Mouse (Mus musculus) embryonic facial prominence, embryonic 15.5 days (tissue): ENCODE measurements around the gene F2. TPM values are rescaled to one million over a fixed set of nuclear protein-coding genes. Genes with fewer than 3 reads are reported as not detected.
"Not testable (repeated sequence)": the region's sequence is repeated elsewhere in the genome, so short reads cannot be mapped to it uniquely, and the experiment has no call there.

Experiments used
- ATAC-seq: fragments of 200-750 bp; cut with Nextera tagmentation; 2 replicates; pipeline ENCODE4 v1.8.0; 2017; ENCODE audit warnings: low read depth, moderate TSS enrichment; ENCODE audit not compliant: insufficient number of reproducible peaks, low FRiP score, low TSS enrichment
- H3K27ac ChIP-seq: fragments of 300-500 bp; sonication (generic); replicated peaks from 2 replicates; pipeline ENCODE4 v1.5.1; 2015; ENCODE audit warnings: mild to moderate bottlenecking, inconsistent platforms
- H3K27me3 ChIP-seq: fragments of 300-500 bp; sonication (generic); 2 replicates; pipeline ENCODE4 v1.6.1; 2015; ENCODE audit warnings: inconsistent platforms
- H3K36me3 ChIP-seq: fragments of 300-500 bp; sonication (generic); 2 replicates; pipeline ENCODE4 v1.6.1; 2015; ENCODE audit warnings: mild to moderate bottlenecking, inconsistent platforms
- H3K4me1 ChIP-seq: fragments of 300-500 bp; sonication (generic); 2 replicates; pipeline ENCODE4 v1.6.1; 2015; ENCODE audit warnings: inconsistent platforms
- H3K4me2 ChIP-seq: fragments of 300-500 bp; sonication (generic); replicated peaks from 2 replicates; pipeline ENCODE4 v1.6.1; 2015; ENCODE audit warnings: mild to moderate bottlenecking, inconsistent platforms
- H3K4me3 ChIP-seq: fragments of 300-500 bp; sonication (generic); replicated peaks from 2 replicates; pipeline ENCODE4 v1.5.1; 2015; ENCODE audit warnings: mild to moderate bottlenecking, inconsistent platforms
- H3K9ac ChIP-seq: fragments of 300-500 bp; sonication (generic); 2 replicates; pipeline ENCODE4 v1.6.1; 2015; ENCODE audit warnings: inconsistent platforms
- H3K9me3 ChIP-seq: fragments of 300-500 bp; sonication (generic); replicated peaks from 2 replicates; pipeline ENCODE4 v1.6.1; 2016; ENCODE audit warnings: inconsistent platforms
- WGBS: fragments of 180-500 bp; shearing (Covaris S2); methylation state at CpG from one replicate; pipeline ENCODE4 v1.1.7; 2015; 5-methylcytosine and 5-hydroxymethylcytosine counted together
- polyA plus RNA-seq: library from polyadenylated mRNA; unstranded; fragments of >200 nt; fragmentation: Nextera tagmentation; extraction: Ambion mirVana; gene quantifications from 2 replicates; pipeline ENCODE4 v1.2.1, GENCODE M21; 2015

Gene F2
- polyA plus RNA-seq, 1 experiment from 2014 or later, result 1.0 TPM

DNA sequence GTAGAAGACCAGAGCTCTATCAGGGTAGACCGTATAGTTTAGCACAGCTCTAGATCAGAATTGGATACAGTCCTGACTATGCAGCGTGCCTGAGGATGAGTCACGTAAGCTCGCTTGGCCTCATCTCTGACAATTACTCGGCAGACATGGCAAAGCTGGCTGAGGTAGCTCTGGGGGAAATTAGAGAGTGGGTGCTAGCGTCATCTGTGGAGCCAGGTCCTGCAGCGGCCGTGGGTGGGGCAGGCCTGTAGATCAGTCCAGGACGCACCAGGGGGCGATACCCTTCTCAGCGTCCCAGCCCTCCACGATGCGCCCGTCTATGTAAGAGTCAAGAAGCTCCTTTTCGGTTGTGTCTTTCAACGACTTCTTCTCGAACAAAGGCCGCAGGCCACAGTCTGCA lies 6.5 kb downstream of the F2 start:
- Histone ChIP-seq H3K4me1 (no peaks in the 10 kb centered on the region), H3K4me2 (no peak overlapping the region), H3K4me3 (no peak overlapping the region), H3K9me3 (no peaks in the 10 kb centered on the region), H3K9ac (no peak overlapping the region), H3K27ac (no peak overlapping the region), H3K36me3 (no peaks in the 10 kb centered on the region), H3K27me3 (no peaks in the 10 kb centered on the region)
- 83% methylated on average over 18 of the region's 18 CpGs for WGBS
- no peak for ATAC-seq

DNA sequence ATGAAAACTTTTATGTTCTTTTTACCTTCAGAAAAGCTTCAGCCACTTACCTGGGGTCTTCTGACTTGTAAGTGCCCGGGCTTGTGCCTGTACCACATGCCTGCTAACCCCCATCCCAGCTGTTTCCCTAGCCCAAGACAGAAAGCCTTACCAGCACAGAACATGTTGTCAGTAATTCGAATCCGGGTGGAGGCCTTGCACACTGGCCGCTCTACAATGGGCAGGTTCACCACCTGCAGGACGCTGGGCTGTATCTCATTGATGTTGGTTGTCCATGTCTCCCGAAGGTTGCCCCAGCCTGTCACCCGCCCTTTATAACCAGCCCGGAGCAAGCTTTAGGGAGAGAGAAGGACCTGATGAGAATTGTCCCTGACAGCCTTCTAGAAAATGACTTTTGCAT lies 8.0 kb downstream of the F2 start:
- no peak overlapping the region for H3K4me3 ChIP-seq
- H3K27me3 ChIP-seq, result no peaks in the 10 kb centered on the region
- no peaks in the 10 kb centered on the region for H3K4me1 ChIP-seq
- ATAC-seq, result no peak
- H3K27ac ChIP-seq, result no peak overlapping the region
- no peak overlapping the region for H3K4me2 ChIP-seq
- peaks cover 7% of the 10 kb centered on the region for H3K36me3 ChIP-seq
- no peaks in the 10 kb centered on the region for H3K9me3 ChIP-seq
- H3K9ac ChIP-seq, result no peak overlapping the region
- 91% methylated on average over 8 of the region's 8 CpGs for WGBS

DNA sequence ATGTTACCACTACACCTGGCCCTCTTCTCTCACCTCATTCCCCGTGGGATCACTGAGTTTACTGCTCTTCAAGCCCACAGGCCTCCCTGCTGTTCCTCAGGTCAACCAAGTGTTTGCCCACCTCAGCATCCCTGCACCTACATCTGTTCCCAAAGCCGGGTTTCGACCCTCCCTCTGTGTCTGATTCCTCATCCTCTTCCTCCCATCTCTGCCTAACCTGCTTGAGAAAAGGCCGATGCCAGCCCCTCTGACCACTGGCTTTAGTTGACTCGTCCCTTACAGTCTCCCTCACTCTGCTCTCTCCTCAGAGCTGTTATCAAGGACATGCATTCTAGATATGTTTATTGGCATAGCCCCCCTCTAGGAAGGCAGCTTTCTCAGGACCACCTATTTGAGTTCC lies 8.7 kb downstream of the F2 start:
- Histone ChIP-seq H3K36me3 (peaks cover 8% of the 10 kb centered on the region), H3K4me2 (no peak overlapping the region), H3K9me3 (no peaks in the 10 kb centered on the region), H3K4me1 (no peaks in the 10 kb centered on the region), H3K27ac (no peak overlapping the region), H3K4me3 (no peak overlapping the region), H3K27me3 (no peaks in the 10 kb centered on the region), H3K9ac (no peak overlapping the region)
- no peak for ATAC-seq
- WGBS, result 86% methylated on average over 5 of the region's 5 CpGs

DNA sequence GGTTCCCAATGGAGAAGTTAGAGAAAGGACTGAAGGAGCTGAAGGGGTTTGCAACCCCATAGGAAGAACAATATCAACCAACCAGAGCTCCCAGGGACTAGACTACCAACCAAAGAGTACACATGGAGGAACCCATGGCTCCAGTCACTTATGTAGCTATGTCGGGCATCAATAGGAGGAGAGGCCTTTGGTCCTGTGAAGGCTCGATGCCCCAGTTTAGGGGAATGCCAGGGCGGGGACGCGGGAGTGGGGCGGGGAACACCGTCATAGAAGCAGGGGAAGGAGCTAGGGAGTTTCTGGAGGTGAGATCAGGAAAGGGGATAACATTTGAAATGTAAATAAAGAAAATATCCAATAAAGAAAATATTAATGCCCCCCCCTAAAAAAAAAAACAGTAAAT lies 12.8 kb downstream of the F2 start:
- WGBS, result 89% methylated on average over 7 of the region's 7 CpGs
- H3K27ac ChIP-seq, H3K27me3 ChIP-seq, H3K4me1 ChIP-seq, H3K4me2 ChIP-seq, H3K9me3 ChIP-seq, H3K4me3 ChIP-seq, ATAC-seq, H3K9ac ChIP-seq: not testable (repeated sequence)
- peaks cover 47% of the 10 kb centered on the region for H3K36me3 ChIP-seq

DNA sequence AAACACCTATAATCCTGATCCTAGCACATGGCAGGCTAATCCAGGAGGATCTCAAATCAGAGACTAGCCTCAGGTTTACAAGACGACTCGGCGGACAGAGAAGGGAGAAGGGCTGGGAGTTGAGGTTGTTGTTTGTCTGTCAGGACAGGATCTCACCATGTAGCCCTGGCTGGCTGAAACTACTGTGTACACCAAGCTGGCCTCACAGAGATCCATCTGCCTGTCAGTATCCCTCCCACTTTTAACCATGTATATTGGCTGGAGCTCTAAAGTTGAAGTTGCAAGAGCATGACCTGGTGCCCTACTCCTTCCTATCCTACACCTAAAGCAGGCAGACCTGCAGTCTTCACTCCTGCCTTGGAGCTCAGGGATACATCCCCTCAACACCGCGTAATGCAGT lies 13.9 kb downstream of the F2 start:
- Histone ChIP-seq H3K4me2 (no peak overlapping the region), H3K36me3 (peaks cover 58% of the 10 kb centered on the region), H3K4me1 (no peaks in the 10 kb centered on the region), H3K9me3 (no peaks in the 10 kb centered on the region), H3K27ac (no peak overlapping the region), H3K9ac (no peak overlapping the region), H3K27me3 (no peaks in the 10 kb centered on the region), H3K4me3 (no peak overlapping the region)
- 89% methylated on average over 5 of the region's 5 CpGs for WGBS
- no peak for ATAC-seq

DNA sequence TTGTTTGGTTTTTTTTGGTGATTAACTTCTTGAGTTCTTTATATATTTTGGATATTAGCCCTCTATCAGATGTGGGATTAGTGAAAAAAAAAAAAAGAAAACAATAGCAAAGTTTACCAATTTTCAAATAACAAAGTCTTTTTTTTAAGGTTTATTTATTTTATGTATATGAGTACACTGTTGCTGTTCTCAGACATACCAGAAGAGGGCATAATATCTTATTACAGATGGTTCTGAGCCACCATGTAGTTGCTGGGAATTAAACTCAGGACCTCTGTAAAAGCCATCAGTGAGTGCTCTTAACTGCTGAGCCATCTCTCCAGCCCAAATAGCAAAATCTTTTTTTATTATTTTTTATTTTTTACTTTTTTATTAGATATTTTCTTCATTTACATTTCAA lies 26.8 kb downstream of the F2 start:
- H3K27ac ChIP-seq, H3K9me3 ChIP-seq, ATAC-seq, H3K4me3 ChIP-seq, H3K4me2 ChIP-seq, H3K4me1 ChIP-seq, H3K27me3 ChIP-seq, H3K9ac ChIP-seq: not testable (repeated sequence)
- peaks cover 61% of the 10 kb centered on the region for H3K36me3 ChIP-seq

DNA sequence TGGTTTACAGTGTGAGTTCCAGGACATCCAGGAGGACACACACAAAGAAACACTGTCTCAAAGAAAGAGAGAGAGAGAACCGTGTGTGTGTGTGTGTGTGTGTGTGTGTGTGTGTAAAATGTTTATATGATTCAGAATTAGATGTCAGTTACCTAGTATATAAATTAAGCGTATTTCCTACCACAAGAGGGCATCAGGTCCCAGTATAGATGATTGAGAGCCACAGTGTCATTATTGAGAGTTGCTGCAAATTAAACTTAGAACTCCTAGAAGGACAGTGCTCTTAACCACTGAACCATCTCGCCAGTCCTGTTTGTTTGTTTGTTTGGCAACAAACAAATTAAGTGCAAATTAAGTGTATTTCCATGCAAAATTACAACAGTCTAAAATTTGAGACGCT lies 33.8 kb downstream of the F2 start:
- Histone ChIP-seq H3K27me3 (no peaks in the 10 kb centered on the region), H3K9me3 (no peaks in the 10 kb centered on the region), H3K4me2 (no peak overlapping the region), H3K4me3 (no peak overlapping the region), H3K9ac (no peak overlapping the region), H3K27ac (no peak overlapping the region), H3K4me1 (no peaks in the 10 kb centered on the region), H3K36me3 (peaks cover 74% of the 10 kb centered on the region)
- no peak for ATAC-seq
- 91% methylated on average over 4 of the region's 4 CpGs for WGBS

DNA sequence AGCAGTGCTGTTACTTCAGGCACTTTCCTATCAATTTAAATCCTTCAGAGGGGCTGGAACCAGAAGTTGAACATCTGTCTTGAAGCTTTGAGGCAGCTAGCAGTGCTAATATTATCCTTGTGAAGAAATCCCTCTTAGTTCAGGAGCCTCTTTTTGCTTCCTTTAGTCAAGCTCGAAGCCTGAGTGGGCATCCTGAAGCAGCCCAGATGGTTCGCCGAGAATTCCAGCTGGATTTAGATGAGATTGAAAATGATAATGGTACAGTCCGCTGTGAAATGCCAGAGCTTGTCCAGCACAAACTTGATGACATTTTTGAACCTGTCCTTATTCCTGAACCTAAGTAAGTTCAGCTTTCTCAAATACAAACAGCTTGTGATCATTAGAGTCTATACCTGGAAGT lies 35.7 kb downstream of the F2 start:
- no peaks in the 10 kb centered on the region for H3K27me3 ChIP-seq
- ATAC-seq, result no peak
- H3K4me3 ChIP-seq, result no peak overlapping the region
- H3K4me2 ChIP-seq, result no peak overlapping the region
- H3K9ac ChIP-seq, result no peak overlapping the region
- 93% methylated on average over 4 of the region's 4 CpGs for WGBS
- no peak overlapping the region for H3K27ac ChIP-seq
- H3K4me1 ChIP-seq, result no peaks in the 10 kb centered on the region
- H3K9me3 ChIP-seq, result no peaks in the 10 kb centered on the region
- peaks cover 77% of the 10 kb centered on the region for H3K36me3 ChIP-seq

DNA sequence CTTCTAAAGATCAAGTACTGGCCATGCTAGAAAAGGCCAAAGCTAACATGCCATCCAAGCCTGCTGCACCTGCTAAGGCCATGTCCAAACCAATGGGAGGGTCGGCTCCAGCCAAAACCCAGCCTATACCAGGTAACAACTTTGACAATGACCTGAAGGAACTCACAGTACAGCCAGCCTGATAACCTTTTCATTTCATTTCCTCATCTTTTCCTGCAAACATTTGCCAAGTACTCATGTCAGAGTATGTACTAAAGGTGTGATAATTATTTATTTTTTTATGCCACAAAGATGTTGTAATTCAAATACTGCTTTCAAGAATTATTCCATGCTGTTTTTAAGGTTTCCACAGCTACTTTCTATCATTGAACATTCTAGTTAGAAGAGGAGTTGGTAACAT lies 50.0 kb downstream of the F2 start:
- Histone ChIP-seq H3K9ac (no peak overlapping the region), H3K27ac (no peak overlapping the region), H3K27me3 (no peaks in the 10 kb centered on the region), H3K4me1 (no peaks in the 10 kb centered on the region), H3K36me3 (peaks cover 62% of the 10 kb centered on the region), H3K4me3 (no peak overlapping the region), H3K4me2 (no peak overlapping the region), H3K9me3 (no peaks in the 10 kb centered on the region)
- no peak for ATAC-seq
- 92% methylated on average over 1 of the region's 1 CpGs for WGBS

DNA sequence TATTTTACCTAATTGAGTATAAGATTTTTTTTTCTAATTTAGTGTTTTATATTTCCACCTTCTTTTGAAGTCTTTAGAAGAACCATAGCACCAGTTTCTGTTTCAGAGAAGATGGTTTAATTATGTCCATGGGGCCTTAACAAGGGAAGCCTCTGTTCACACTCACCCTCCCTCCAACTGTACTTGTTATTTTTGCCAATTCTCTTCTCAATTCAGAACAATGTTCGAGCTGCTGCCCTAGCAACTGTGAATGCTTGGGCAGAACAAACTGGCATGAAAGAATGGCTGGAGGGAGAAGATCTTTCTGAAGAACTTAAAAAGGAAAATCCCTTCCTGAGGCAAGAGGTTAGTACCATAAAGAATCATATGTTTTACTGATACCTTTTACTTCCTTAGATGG lies 55.3 kb downstream of the F2 start:
- no peak overlapping the region for H3K27ac ChIP-seq
- no peak for ATAC-seq
- no peaks in the 10 kb centered on the region for H3K27me3 ChIP-seq
- peaks cover 64% of the 10 kb centered on the region for H3K36me3 ChIP-seq
- no peak overlapping the region for H3K4me2 ChIP-seq
- 80% methylated on average over 1 of the region's 1 CpGs for WGBS
- no peak overlapping the region for H3K4me3 ChIP-seq
- no peaks in the 10 kb centered on the region for H3K4me1 ChIP-seq
- H3K9ac ChIP-seq, result no peak overlapping the region
- H3K9me3 ChIP-seq, result no peaks in the 10 kb centered on the region

Other genes with a start within 250 kb of the F2 start
- 61.0 and 68.0 TPM in 2 replicates for gene 1110051M20Rik, start 191.7 kb downstream of the F2 start, polyA plus RNA-seq
- gene Lrp4, start 178.9 kb downstream of the F2 start, polyA plus RNA-seq, result 11.1 and 12.0 TPM in 2 replicates
- 60.7 and 76.0 TPM in 2 replicates for gene Ckap5, start 109.7 kb downstream of the F2 start, polyA plus RNA-seq
- gene Zfp408, start 13.4 kb upstream of the F2 start, polyA plus RNA-seq, result 9.2 and 13.2 TPM in 2 replicates
- 122 and 129 TPM in 2 replicates for gene Arhgap1, start 13.4 kb upstream of the F2 start, polyA plus RNA-seq
- gene Atg13, start 74.2 kb upstream of the F2 start, polyA plus RNA-seq, result 31.6 and 33.5 TPM in 2 replicates
- 19.3 and 25.4 TPM in 2 replicates for gene Harbi1, start 74.4 kb upstream of the F2 start, polyA plus RNA-seq
- gene Ambra1, start 93.7 kb upstream of the F2 start, polyA plus RNA-seq, result 17.3 and 18.1 TPM in 2 replicates